Mouse (Mus musculus) midbrain, embryonic 12.5 days (tissue): Measurements from ENCODE around the gene Stoml2. TPM values are rescaled to one million over a fixed set of nuclear protein-coding genes. Genes with fewer than 3 reads are reported as not detected.
A peak's percentile ranks its signal among the peaks of the same experiment; 100 is the strongest.
"Not testable (repeated sequence)": the region's sequence is repeated elsewhere in the genome, so short reads cannot be mapped to it uniquely, and the experiment has no call there.

Experiments
- ATAC-seq: fragments of 200-750 bp; cut with Nextera tagmentation; 2 replicates; pipeline ENCODE4 v1.8.0; 2017; ENCODE audit warnings: low read depth, moderate TSS enrichment, moderate library complexity; ENCODE audit not compliant: low FRiP score
- H3K27ac ChIP-seq: fragments of 300-500 bp; sonication (generic); replicated peaks from 2 replicates; pipeline ENCODE4 v1.5.1; 2016; ENCODE audit warnings: mild to moderate bottlenecking
- H3K27me3 ChIP-seq: fragments of 300-500 bp; sonication (generic); 2 replicates; pipeline ENCODE4 v1.6.1; 2016; ENCODE audit warnings: mild to moderate bottlenecking
- H3K36me3 ChIP-seq: fragments of 300-500 bp; sonication (generic); 2 replicates; pipeline ENCODE4 v1.6.1; 2016
- H3K4me1 ChIP-seq: fragments of 300-500 bp; sonication (generic); 2 replicates; pipeline ENCODE4 v1.6.1; 2016
- H3K4me2 ChIP-seq: fragments of 300-500 bp; sonication (generic); replicated peaks from 2 replicates; pipeline ENCODE4 v1.6.1; 2016; ENCODE audit warnings: mild to moderate bottlenecking, moderate library complexity
- H3K4me3 ChIP-seq: fragments of 300-500 bp; sonication (generic); 2 replicates; pipeline ENCODE4 v1.5.1; 2016; ENCODE audit warnings: mild to moderate bottlenecking
- H3K9ac ChIP-seq: fragments of 300-500 bp; sonication (generic); replicated peaks from 2 replicates; pipeline ENCODE4 v1.6.1; 2016; ENCODE audit warnings: mild to moderate bottlenecking, moderate library complexity
- H3K9me3 ChIP-seq: fragments of 300-500 bp; sonication (generic); 2 replicates; pipeline ENCODE4 v1.6.1; 2016; ENCODE audit warnings: mild to moderate bottlenecking
- WGBS: fragments of 180-500 bp; shearing (Covaris S2); methylation state at CpG from one replicate; pipeline ENCODE4 v1.1.7; 2016; 5-methylcytosine and 5-hydroxymethylcytosine counted together
- polyA plus RNA-seq: library from polyadenylated mRNA; unstranded; fragments of >200 nt; fragmentation: Nextera tagmentation; extraction: Ambion mirVana; gene quantifications from 2 replicates; pipeline ENCODE4 v1.2.1, GENCODE M21; 2016

The Stoml2 gene
- polyA plus RNA-seq, 1 experiment from 2014 or later: 281 TPM

DNA sequence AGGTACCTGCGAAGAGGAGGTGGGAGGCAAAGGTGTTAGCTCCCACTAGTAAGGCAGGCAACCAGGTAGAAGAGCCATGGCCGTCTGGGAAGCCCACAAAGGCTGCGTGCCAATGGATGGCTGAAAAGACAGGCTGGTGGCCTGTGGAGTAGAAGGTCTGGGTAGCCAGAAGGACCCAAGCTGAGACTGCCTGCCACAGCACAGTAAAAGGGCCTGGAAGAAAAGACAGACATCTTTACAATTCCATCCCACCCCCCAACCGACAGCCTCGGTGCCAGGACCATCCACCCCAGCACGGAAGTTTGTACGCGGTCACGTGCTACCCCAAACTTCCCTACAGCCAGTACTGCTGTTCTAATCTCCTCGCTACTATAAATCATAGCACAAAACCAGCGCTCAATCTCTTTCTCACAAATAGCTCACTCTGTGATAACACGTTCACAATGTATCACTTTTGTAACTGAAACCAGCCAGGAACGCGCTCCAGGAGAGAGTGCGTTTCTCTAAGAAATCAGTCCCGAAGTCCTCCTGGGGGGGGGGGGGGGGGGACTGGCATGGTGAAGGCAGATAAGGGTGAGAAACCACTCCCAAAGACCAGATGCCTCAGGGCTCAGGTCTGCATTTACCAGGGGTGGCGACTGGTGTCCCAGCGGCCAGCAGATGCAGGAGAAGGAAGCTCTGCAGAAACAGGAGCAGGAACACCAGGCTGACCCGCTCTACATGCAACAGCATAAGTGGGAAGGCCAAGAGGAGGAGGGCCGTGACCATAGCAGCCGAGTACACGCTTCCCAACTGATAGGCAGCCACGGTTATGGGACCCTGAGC, 11.7 kb downstream of the Stoml2 start:
- no peak overlapping the region for H3K9ac ChIP-seq
- ATAC-seq: no peak
- no peaks in the 10 kb centered on the region for H3K27me3 ChIP-seq
- H3K4me3 ChIP-seq: no peak overlapping the region
- WGBS: 92% methylated on average over 23 of the region's 23 CpGs
- peaks cover 10% of the 10 kb centered on the region for H3K4me1 ChIP-seq
- H3K9me3 ChIP-seq: no peaks in the 10 kb centered on the region
- peaks cover 70% of the 10 kb centered on the region for H3K36me3 ChIP-seq
- H3K4me2 ChIP-seq: no peak overlapping the region
- H3K27ac ChIP-seq: no peak overlapping the region

GRCm38 (mm10) chr4:43019176-43019575, 12.3 kb downstream of the Stoml2 start:
- H3K36me3 ChIP-seq: peaks cover 70% of the 10 kb centered on the region
- H3K4me3 ChIP-seq: no peak overlapping the region
- no peaks in the 10 kb centered on the region for H3K9me3 ChIP-seq
- no peak overlapping the region for H3K9ac ChIP-seq
- peaks cover 4% of the 10 kb centered on the region; the same call in 1 of the 2 replicates for H3K4me1 ChIP-seq
- H3K27me3 ChIP-seq: no peaks in the 10 kb centered on the region
- no peak overlapping the region for H3K4me2 ChIP-seq
- H3K27ac ChIP-seq: no peak overlapping the region
- ATAC-seq: no peak
- 93% methylated on average over 10 of the region's 10 CpGs for WGBS

- WGBS: 92% methylated on average over 4 of the region's 4 CpGs
- peaks cover 65% of the 10 kb centered on the region for H3K36me3 ChIP-seq
These were observed 13.4 kb downstream of the Stoml2 start for GRCm38 (mm10) chr4:43018156-43018555.

GRCm38 (mm10) chr4:43012091-43012490, 19.4 kb downstream of the Stoml2 start:
- no peaks in the 10 kb centered on the region for H3K27me3 ChIP-seq
- 97% methylated on average over 1 of the region's 1 CpGs for WGBS
- H3K4me2 ChIP-seq: no peak overlapping the region
- H3K4me1 ChIP-seq: peaks cover 12% of the 10 kb centered on the region
- H3K9me3 ChIP-seq: no peaks in the 10 kb centered on the region
- H3K9ac ChIP-seq: no peak overlapping the region
- no peak overlapping the region for H3K4me3 ChIP-seq
- no peak overlapping the region for H3K27ac ChIP-seq
- H3K36me3 ChIP-seq: 0 out of 2 replicates have a peak, but pooled peaks cover 5% of the 10 kb centered on the region
- ATAC-seq: no peak

More at GRCm38 (mm10) chr4:43018156-43018555, 13.4 kb downstream of the Stoml2 start:
- Histone ChIP-seq H3K27me3 (no peaks in the 10 kb centered on the region), H3K9ac (no peak overlapping the region), H3K9me3 (no peaks in the 10 kb centered on the region), H3K27ac (no peak overlapping the region), H3K4me3 (no peak overlapping the region), H3K4me2 (no peak overlapping the region), H3K4me1 (no peaks in the 10 kb centered on the region)
- ATAC-seq: no peak

- peak within 1 kb of the TSS; percentile 58 for H3K9ac ChIP-seq
- under 1% methylated on average over 37 of the region's 37 CpGs for WGBS
- peak within 1 kb of the TSS; percentile 87 for H3K4me2 ChIP-seq
- H3K9me3 ChIP-seq: no peaks in the 10 kb centered on the region
- peaks cover 12% of the 10 kb centered on the region for H3K4me1 ChIP-seq
- no peaks in the 10 kb centered on the region for H3K27me3 ChIP-seq
- no peaks in the 10 kb centered on the region for H3K36me3 ChIP-seq
- peak within 1 kb of the TSS; percentile 65 for H3K4me3 ChIP-seq
- H3K27ac ChIP-seq: peak within 1 kb of the TSS; percentile 35; the same call in 1 of the 2 replicates
- peak; percentile 93 for ATAC-seq
These were observed 21.1 kb downstream of the Stoml2 start, which contains the start of gene Fancg for GRCm38 (mm10) chr4:43010161-43011038. Gene Fancg, minus strand, starts transcription at chr4:43010506.

GRCm38 (mm10) chr4:43005765-43006164, 25.7 kb downstream of the Stoml2 start:
- Histone ChIP-seq H3K27me3 (no peaks in the 10 kb centered on the region), H3K9me3 (no peaks in the 10 kb centered on the region), H3K4me2 (no peak overlapping the region), H3K9ac (no peak overlapping the region), H3K4me3 (no peak overlapping the region), H3K27ac (no peak overlapping the region), H3K36me3 (no peaks in the 10 kb centered on the region), H3K4me1 (peaks cover 13% of the 10 kb centered on the region)
- no peak for ATAC-seq
- WGBS: 59% methylated on average over 2 of the region's 2 CpGs

DNA sequence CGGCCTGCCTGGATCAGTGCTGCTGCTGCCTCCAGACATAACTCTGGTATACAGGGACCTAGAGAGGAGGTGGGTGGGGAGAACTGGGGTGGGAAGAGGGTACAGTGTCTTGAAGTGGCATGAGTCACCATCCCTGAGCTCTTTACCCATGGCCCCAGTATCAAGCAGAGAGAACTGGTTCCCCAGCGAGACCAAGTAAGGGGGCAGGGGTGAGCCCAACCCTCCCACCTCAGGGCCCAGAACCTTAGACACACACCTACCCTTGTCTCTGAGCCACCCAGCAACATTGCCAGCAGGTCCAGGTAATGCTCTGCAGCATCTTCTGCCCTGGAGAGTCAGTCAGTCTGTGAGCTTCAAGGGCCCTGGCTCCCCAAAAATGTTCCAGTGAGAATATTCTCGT, 26.6 kb downstream of the Stoml2 start:
- no peak overlapping the region for H3K4me3 ChIP-seq
- no peaks in the 10 kb centered on the region for H3K27me3 ChIP-seq
- WGBS: 95% methylated on average over 3 of the region's 3 CpGs
- ATAC-seq: no peak
- H3K27ac ChIP-seq: no peak overlapping the region
- H3K9me3 ChIP-seq: no peaks in the 10 kb centered on the region
- H3K9ac ChIP-seq: no peak overlapping the region
- H3K4me2 ChIP-seq: no peak overlapping the region
- H3K4me1 ChIP-seq: peaks cover 15% of the 10 kb centered on the region
- H3K36me3 ChIP-seq: no peaks in the 10 kb centered on the region

- no peak overlapping the region for H3K4me2 ChIP-seq
- H3K4me3 ChIP-seq: no peak overlapping the region
- no peaks in the 10 kb centered on the region for H3K9me3 ChIP-seq
- no peak overlapping the region for H3K27ac ChIP-seq
- no peaks in the 10 kb centered on the region for H3K36me3 ChIP-seq
- peaks cover 16% of the 10 kb centered on the region for H3K4me1 ChIP-seq
- no peaks in the 10 kb centered on the region for H3K27me3 ChIP-seq
- no peak for ATAC-seq
- no peak overlapping the region for H3K9ac ChIP-seq
- 82% methylated on average over 12 of the region's 12 CpGs for WGBS
These were observed 28.6 kb downstream of the Stoml2 start for GRCm38 (mm10) chr4:43002756-43003439.

- Histone ChIP-seq H3K27ac (peak overlapping the region; percentile 91), H3K4me2 (no peak overlapping the region), H3K36me3 (no peaks in the 10 kb centered on the region), H3K9me3 (no peaks in the 10 kb centered on the region), H3K9ac (no peak overlapping the region), H3K4me1 (peaks cover 27% of the 10 kb centered on the region), H3K27me3 (no peaks in the 10 kb centered on the region), H3K4me3 (no peak overlapping the region)
- no peak for ATAC-seq
- WGBS: 98% methylated on average over 2 of the region's 2 CpGs
These were observed 30.2 kb downstream of the Stoml2 start for GRCm38 (mm10) chr4:43001272-43001671.

- WGBS: under 1% methylated on average over 50 of the region's 56 CpGs
- H3K9me3 ChIP-seq, H3K27me3 ChIP-seq, H3K36me3 ChIP-seq: not testable (repeated sequence)
- peak within 1 kb of the TSS; percentile 98 for H3K27ac ChIP-seq
- H3K4me2 ChIP-seq: peak within 1 kb of the TSS; percentile 90
- peak within 1 kb of the TSS; percentile 76 for H3K4me3 ChIP-seq
- peaks cover 27% of the 10 kb centered on the region for H3K4me1 ChIP-seq
- ATAC-seq: peak; percentile 96
- peak within 1 kb of the TSS; percentile 73 for H3K9ac ChIP-seq
These were observed 31.1 kb downstream of the Stoml2 start, which contains the start of gene Vcp for GRCm38 (mm10) chr4:43000141-43000986. Gene Vcp, minus strand, starts transcription at chr4:43000507.
